Mouse (Mus musculus): Measurements from ENCODE around the gene Vps26c. TPM values are rescaled to one million over a fixed set of nuclear protein-coding genes. Genes with fewer than 3 reads are reported as not detected.
"Not testable (repeated sequence)": the region's sequence is repeated elsewhere in the genome, so short reads cannot be mapped to it uniquely, and the experiment has no call there.

The Vps26c gene
- total RNA-seq, 4 experiments from 2014 or later = 32.4 to 44.2 (median 39.2) TPM

DNA sequence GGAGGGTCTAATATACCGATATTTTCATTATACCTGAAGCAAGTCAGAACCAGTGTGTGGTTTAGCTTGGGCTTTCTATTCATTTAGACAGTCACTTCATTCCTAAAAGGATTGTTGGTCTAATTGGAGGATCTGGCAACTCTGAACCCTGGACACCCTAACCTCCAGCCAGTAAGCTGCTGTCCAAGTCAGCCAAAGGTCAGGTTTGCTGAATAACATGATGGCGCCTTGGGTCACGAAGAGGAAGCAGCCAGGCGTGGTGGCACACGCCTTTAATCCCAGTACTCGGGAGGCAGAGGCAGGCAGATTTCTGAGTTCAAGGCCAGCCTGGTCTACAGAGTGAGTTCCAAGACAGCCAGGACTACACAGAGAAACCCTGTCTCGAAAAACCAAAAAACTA, 29.5 kb downstream of the Vps26c start:
- DNase-seq (ENCODE audit: low spot score in 2 of 2) = not testable (repeated sequence)

DNA sequence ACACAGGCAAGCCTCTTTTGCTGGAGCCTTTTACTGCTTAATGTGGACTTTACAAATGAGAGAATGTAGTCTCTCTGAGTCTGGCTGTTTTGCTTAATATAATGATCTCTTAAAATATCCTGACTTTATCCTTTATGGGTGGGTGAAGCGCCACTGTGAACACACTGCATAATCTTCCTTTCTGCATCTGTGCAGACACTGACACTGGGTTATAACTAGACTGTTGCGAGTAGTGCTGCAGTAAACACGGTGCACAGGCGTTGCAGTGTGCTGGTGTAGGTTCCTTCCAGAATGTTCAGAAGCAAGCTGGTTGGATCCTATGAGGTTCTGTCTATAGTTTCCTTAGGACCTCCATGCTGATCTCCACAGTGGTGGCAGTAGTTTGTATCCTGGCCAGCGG, 37.3 kb downstream of the Vps26c start:
- DNase-seq (ENCODE audit: low spot score in 2 of 2) = peak in 1 of 2 experiments; percentile 33

DNA sequence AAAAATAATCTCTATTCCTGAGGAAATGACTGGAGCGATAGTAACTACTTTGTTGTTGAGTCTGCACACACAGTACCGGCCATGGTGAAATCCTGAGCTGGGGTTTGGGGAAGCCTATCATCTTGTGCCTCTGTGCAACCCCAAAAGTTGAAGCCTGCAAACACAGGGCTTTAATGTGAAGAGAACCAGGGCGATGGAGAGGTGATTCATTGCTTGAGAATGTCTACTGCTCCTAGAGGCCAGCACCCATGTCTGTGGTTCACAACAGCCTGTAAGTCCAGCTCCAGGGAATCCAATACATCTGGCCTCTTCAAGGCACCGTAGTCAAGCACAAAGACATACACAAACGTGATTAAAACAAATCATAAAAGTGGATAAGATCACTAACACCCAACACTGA, 39.3 kb downstream of the Vps26c start:
- DNase-seq (ENCODE audit: low spot score in 2 of 2) = no peak

DNA sequence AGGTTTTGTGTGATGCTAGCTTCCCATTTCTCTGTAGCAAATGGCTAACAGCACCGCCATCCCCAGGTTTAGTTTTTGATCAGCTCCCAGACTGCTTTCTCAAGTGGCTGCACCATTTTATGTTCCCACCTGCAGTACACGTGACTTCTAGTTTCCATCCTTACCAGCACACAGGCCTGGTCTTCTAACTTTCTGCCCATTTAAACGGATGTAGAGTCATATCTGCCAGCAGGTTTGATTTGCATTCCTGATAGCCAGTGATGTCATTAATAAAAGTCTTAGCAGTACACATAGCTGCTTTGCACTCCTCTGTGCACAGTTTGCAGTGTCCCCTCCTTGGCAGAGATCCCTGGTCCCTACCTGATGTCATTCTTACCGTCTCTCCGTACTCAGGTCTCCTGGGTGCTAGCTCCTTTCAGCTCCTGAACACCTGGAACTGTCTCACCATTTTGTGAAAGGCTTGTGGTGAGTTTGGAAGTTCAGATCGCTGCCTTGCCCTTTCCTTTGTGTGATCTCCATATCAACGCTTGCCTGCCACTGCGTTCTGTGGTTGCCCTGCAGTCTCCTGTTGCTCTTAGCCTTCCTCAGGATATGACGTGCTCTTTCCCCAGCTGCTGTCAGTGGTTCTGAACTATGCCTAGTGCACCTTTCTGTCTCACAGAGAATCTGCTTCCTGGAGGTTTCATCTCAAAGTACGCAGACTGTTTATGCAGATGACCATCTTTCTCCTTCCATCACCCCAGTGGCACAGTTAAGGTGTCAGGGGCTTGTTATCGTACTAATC, 41.7 kb downstream of the Vps26c start:
- no peak for DNase-seq (ENCODE audit: low spot score in 2 of 2)

DNA sequence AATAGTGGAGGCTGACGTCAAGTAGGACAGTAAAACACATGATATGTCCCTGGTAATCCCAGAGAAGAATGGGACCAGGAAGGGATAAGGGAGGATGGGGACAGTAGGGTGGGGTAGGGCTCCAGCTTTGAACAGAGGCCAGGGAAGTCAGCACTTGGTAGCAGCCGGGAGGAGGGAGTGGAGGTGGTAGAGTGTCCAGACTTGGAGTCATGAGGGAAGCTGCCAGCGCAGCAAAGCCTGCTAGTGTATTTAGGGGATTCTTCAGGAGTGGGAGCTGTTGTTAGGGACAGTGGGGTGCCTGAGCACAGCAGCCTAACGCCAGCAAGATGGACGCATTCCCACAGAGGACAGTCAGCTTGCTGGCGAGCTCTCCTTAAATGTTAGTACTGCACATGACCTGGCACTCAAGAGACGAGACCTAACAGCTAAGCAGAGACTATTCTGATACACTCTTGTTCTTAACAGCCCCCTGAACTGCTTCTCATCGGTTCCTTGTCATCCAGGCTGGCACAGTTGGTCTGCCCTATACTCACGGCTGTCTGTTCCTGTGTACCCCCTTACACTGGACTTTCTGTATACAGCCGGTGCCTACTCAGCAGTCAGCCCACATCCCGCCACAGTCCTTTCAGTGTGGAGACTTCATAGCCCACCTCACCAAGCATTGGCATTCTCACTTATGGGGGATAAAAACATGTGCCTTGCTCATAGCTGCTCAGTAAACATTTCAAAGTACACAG, 53.4 kb downstream of the Vps26c start:
- peak in 1 of 2 experiments; percentile 50 for DNase-seq (ENCODE audit: low spot score in 2 of 2)

DNA sequence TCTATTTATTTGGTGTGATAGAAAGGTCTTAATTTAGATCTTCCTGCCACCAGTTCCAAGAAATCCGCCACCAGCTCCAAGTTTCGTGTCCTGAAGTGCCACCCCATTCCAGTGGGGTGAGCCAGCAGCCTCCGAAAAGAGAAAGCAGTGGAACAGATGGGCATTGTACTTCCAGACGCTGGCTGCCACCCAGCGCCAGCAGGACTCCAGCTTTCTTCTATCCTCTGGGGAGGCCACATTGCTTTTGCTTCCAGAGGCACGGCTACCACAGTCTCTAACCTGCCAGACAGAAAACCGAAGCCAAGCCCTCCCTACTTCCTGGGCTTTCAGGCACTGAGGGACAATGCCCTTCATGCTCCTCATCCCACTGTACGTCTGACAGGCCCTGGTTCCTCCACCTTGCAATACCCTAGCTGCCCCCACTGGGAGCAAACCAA, 54.1 kb downstream of the Vps26c start:
- DNase-seq (ENCODE audit: low spot score in 2 of 2) = peak; percentile 61 to 90

DNA sequence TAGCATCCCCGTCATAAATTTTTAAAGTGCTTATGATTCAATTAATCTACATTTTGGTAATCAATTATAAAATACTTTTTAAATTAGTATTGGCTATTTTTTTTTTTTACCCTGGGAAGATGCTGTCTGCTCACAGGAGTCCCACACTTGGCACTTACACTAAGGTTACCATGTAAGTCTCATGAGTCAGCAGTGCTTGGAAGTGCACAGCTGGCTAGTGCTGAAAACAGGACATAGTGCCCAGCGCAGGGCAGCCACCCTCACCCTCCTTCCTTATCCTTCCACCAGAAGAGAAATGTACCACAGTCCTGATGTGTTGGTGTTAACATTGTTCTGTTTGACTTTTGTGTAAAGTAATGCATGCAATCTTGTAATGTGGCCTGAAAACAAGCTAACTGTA, 58.2 kb downstream of the Vps26c start:
- no peak for DNase-seq (ENCODE audit: low spot score in 2 of 2)

DNA sequence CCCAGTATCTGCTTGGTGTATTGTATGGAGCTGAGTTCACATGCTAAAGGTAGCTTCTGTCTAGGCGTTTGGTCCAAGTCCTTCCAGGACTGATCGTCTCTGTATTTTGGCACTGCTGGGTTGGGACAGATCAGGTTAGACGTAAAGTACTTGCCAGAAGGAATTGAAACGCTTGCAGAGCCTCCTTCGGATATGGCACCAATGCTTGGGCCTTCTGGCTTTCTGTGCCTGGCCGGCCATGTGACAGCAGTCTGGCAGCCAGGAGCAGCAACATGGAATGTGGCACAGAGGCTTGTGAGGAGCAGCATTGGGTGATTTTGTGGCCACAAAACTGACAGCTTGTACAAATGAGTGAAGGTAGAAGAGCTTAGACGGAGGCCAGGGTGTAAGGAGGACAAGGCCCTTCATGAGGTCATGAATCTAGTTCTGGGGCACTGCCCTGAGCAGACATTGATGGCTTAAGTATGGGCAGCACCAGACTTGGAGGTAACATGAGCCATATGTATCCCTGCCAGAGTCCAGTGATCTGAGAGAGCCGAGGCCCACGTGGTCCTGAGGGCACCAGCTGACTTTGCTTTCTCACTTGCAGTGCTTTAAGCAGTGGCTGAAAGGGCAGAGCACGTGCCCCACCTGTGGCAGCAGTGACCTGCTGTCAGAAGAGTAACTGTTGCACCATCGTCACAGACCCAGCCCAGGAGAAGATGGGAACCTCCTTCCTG, 59.1 kb downstream of the Vps26c start:
- DNase-seq (ENCODE audit: low spot score in 2 of 2) = no peak

DNA sequence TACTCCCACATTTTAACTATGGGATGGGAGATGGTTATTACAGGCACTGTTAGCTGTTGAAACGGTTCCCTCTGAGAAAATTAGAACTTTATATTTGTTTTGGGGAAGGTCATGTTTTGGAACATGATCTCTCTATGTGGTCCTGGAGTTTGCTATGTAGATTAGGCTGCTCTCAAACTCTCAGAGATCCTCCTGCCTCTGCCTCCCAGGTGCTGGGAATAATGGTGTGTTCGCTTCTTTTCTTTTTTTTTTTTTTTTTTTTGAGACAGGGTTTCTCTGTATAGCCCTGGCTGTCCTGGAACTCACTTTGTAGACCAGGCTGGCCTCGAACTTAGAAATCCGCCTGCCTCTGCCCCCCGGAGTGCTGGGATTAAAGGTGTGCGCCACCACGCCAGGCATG, 60.3 kb downstream of the Vps26c start:
- not testable (repeated sequence) for DNase-seq (ENCODE audit: low spot score in 2 of 2)

DNA sequence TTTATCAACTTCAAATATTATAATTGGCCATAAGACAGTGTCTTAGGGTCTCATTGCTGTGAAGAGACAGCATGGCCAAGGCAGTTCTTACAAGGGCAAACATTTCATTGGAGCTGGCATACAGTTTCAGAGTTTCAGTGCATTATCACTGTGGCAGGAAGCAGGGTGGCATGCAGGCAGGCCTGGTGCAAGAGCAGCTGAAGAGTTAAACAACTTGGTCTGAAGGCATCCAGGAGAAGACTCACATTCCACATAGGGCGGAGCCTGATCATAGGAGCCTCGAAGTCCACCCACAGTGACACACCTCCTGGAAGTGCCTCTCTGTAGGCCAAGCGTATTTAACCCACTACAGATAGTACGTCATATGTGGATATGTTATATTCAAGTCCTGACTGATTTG, 60.7 kb downstream of the Vps26c start:
- no peak for DNase-seq (ENCODE audit: low spot score in 2 of 2)

DNA sequence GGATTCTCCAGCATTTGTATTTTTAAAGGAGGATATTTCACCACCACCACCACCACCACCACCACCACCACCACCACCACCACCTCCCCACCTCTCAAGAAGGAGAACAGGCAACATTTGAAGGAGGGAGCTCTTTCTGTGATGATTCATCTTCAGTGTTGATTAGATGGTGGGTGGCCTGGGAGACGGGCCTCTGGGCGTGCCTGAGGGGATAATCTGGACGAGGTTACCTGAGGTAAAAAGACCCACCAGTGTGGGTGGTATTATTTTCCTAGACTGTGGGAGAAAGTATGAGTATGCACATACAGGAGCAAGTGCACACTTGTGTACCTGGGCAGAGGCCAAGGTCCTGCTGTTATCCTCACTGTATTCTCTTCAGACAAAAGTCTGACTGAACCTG, 62.6 kb downstream of the Vps26c start:
- DNase-seq (ENCODE audit: low spot score in 2 of 2) = no peak

DNA sequence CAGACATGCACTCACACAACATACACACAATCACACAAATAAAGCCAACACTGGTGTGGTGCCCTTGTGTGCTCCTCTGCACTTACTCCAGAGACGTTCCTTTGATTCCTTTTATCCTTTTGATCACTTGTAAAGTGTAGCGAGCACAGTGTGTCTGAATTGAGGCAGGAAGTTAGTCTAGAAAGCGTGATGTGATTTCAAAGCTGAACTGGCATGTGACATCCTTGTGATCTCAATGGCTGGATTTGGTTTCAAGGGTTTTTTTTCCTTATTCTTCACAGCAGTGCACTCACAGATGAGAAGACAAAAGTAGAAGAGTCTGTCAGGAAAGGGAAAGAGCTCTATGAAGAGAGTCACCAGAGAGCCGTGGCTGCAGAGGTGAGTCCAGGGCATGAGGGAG, 72.5 kb downstream of the Vps26c start:
- no peak for DNase-seq (ENCODE audit: low spot score in 2 of 2)

DNA sequence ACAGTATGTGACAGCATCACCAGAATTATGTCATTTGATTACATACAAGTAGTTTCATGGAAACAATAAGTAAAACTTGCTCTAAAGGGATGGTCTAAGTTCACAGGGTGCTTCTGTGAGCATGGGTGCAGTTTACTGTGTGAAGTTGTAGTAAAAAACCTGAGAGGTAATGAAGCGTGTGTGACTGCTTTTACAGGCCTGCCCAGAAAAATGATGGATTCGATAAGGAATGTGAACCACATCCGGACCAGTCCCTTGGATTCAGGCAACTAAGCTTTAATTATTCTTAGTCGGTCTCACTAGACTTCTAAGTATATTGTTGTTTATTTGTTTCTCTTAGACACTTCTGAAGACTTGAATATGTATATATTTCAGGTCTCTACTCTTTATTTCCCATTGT, 73.9 kb downstream of the Vps26c start:
- DNase-seq (ENCODE audit: low spot score in 2 of 2) = no peak

DNA sequence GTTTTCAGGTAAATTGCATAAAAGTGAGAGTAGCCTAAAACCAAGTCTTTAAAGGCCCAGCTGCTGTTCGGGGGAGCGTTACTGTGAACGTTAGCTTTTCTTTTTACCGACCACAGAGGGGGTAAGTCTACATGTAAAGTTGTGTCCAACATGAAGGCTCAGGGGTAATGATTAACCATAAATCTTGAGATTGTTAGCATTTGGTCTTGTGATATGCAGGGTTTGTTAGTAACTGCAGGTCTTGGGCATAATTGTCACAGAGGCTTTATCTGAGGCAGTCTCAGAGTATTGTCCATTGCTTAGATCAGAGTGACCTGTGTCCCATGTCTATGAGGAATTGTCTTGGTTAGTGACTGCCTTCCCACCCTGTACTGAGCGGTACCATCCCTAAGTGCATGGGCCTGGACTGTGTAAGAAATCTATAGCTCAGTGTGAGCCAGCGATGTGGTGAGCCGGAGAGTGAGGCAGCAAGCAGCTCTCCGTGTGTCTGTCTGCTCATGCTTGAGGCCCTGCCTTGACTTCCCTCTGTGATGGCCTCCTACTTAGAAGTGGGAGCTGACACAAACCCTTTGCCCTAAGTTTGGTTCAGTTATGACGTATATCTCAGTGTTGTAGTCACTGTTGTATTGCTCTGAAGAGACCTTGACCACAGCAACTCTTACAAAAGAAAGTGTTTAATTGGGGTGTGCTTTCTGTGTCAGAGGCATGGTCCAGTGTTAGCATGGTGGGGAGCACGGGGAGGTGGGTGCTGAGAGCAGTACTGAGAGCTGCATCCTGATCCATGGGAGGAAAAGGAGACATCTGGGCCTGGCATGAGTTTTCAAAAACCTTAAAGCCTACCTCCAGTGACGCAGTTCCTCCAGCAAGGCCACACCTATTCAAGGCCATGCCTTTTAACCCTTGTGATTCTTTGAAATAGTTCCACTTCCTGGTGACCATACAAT, 74.8 kb downstream of the Vps26c start:
- no peak for DNase-seq (ENCODE audit: low spot score in 2 of 2)

DNA sequence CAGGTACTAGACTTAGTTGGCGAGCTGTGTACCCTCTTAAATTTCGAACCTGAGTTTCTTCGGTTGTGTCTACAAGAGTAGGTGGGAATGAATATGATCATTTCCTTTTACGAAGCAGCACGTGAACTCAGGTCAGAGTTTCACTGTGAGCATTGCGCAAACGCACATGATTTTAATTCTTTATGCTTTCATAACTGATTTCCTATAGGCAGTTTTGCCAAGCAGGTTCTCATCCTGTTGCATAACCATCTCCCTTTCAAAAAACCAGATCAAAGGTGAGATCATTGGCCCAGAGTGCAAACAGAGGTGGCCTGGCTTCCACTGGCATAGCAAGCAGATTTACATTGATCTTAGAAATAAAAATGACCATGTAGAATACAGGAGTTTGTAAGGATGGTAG, 77.0 kb downstream of the Vps26c start:
- no peak for DNase-seq (ENCODE audit: low spot score in 2 of 2)

DNA sequence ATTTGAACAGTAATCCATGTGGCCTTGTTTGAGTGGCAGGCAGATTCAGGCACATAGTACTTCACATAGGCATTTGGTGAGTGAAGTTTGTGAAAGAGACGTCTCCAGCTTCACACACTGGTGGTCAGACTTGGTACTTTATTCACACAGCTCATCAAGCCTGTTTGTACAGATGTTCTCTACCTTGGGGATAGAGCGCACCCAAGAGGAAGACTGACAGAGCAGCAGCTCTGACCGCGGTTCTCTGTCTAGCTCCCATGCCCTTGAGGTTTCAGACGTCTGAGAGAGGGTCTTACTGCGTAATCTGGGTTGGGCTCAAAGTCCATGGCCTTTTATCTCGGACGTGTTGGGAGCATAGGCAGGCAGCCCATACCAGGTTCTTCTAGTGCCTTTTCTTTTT, 77.5 kb downstream of the Vps26c start:
- no peak for DNase-seq (ENCODE audit: low spot score in 2 of 2)

Other genes with a start within 250 kb of the Vps26c start
- 10 to 100 TPM; 18.8 to 22.9 (median 21.6) TPM for gene Hlcs, start 213.3 kb downstream of the Vps26c start, total RNA-seq (2022)
- under 1 TPM in 2 of 4 experiments, not detected in 2; 0.21 to 0.23 TPM for gene Ripply3, start 198.4 kb downstream of the Vps26c start, total RNA-seq (2022)
- 100 to 1,000 TPM; 777 to 872 (median 832) TPM for gene Ttc3, start 156.2 kb downstream of the Vps26c start, total RNA-seq (2022)
- gene Pigp, start 155.0 kb downstream of the Vps26c start, total RNA-seq (2022) = 10 to 100 TPM; 43.9 to 49.4 (median 46.0) TPM
- gene Dyrk1a, start 43.2 kb upstream of the Vps26c start, total RNA-seq (2022) = 100 to 1,000 TPM in 2 of 4 experiments, 10 to 100 TPM in 2; 92.8 to 110 (median 102) TPM

All from left cerebral cortex, adult 8-10 months (tissue).